Comparison of ENCODE assay signal across 25 mouse cellular contexts in the genomic region with DNA sequence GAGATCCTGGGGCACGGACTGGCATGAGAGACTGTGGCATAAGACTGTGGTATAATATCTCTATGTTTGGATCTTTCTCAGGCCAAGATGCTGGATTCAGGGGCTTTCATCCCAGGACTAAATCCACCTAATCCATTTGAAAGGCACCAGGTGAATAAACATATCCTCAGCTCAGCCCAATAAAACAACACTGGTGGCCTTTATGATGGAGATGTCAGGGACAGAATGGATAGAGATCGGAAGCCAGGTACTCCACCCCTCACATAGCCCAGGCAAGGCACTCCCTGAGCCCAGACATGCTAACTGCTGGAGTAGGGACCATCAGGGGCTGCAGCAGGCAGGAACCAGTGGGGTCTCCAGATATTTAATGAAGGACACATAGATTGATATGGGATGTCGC.
"Had no signal": no experiment of that assay in that cellular context is flagged by ENCODE, and none has a peak within 500 bp of the region (broad histone marks: within the 10 kb centered on the region; RNA-seq: fewer than 3 reads in every experiment).

No protein-coding gene starts in this region.

- H3K4me3 ChIP-seq: heart, adult 2 months; heart, embryonic 10.5 days; heart, embryonic 12.5 days; hindbrain, embryonic 10.5 days; hindbrain, embryonic 12.5 days; intestine, embryonic 15.5 days; layer of hippocampus, adult 2 months; limb, embryonic 13.5 days; limb, embryonic 15.5 days; liver, embryonic 12.5 days had no signal

- H3K9me3 ChIP-seq: heart, embryonic 10.5 days; heart, embryonic 12.5 days; hindbrain, embryonic 10.5 days; hindbrain, embryonic 12.5 days; intestine, embryonic 15.5 days; limb, embryonic 13.5 days; limb, embryonic 15.5 days; liver, embryonic 12.5 days had no signal

- H3K4me1 ChIP-seq: heart, embryonic 10.5 days; heart, embryonic 12.5 days; hindbrain, embryonic 12.5 days; intestine, embryonic 15.5 days; limb, embryonic 13.5 days; limb, embryonic 15.5 days; liver, embryonic 12.5 days had no signal

- H3K27ac ChIP-seq: heart, adult 2 months; heart, embryonic 10.5 days; hindbrain, embryonic 10.5 days; hindbrain, embryonic 12.5 days; hindbrain, embryonic 14.5 days; intestine, embryonic 15.5 days; layer of hippocampus, adult 2 months; limb, embryonic 13.5 days; limb, embryonic 15.5 days; liver, embryonic 12.5 days; liver, embryonic 14.5 days had no signal

- H3K9ac ChIP-seq: heart, embryonic 12.5 days; hindbrain, embryonic 12.5 days; hindbrain, embryonic 14.5 days; intestine, embryonic 15.5 days; limb, embryonic 13.5 days; limb, embryonic 15.5 days; liver, embryonic 12.5 days; liver, embryonic 14.5 days had no signal

- H3K36me3 ChIP-seq: heart, embryonic 10.5 days; heart, embryonic 12.5 days; hindbrain, embryonic 10.5 days; hindbrain, embryonic 12.5 days; intestine, embryonic 15.5 days; limb, embryonic 13.5 days; limb, embryonic 15.5 days; liver, embryonic 12.5 days had no signal

- DNase-seq: gastrocnemius, postnatal 10 days; gastrocnemius, postnatal 25 days; heart, adult 2 months; heart, postnatal 10 days; heart, postnatal 4 days; kidney, adult 18-20 months; kidney, adult 8-10 months; kidney, postnatal 10 days; kidney, postnatal 25 days; kidney, postnatal 4 days; layer of hippocampus, adult 9-11 months; layer of hippocampus, postnatal 36 days; left cerebral cortex, postnatal 4 days; lung, adult 18-20 months had no signal
